Mouse (Mus musculus): ENCODE measurements around the gene Ccdc183. TPM values are rescaled to one million over a fixed set of nuclear protein-coding genes. Genes with fewer than 3 reads are reported as not detected.
A peak's percentile ranks its signal among the peaks of the same experiment; 100 is the strongest.

Gene Ccdc183
- total and polyA plus RNA-seq, 2 experiments from 2014 or later = 0.23 TPM; not detected in 1

DNA sequence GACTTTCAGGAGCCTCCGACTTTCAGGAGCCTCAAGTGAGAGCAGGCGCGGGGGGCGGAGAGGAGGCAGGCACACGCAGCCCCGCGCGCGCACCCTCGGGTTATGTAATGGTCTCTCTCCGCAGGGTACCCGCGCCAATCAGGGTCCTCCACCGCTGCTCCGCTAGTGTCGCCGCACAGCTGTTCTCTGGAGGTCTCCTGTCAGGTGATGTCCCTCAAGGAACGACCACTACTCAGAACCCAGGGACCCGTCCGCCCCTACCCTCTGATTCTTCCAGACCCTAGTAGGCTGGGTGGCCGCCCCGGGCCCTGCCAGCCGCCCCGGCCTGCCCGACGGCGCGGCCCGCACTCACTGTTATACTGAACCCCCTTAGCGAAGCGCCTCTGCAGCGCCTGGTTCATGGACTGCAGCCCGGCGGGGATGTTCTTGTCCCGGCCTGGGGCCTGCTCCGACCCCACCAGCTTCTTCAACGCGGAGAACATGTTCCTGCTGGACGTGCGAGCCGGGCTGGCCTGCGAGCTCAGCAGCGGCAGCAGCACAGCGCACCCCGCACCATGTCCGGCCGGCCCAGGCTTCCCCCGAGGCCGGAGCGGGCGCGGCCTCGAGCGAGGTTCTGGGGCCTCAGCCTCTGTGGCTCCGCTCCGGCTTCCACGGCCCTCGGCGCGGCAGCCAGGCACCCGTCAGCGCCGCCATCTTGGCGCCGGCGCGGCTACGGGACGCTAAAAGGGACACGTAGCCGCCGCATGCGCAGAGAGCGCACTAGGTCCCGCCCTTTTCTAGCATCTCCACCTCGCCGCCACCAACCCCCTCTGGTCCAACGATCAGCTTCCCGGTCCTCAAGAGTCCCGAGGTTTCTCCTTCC, 9.5 kb downstream of the Ccdc183 start, which contains the start of gene Rabl6:
Rabl6 (minus strand) TSS at position 761 of the 862 bp plus-strand sequence.
- TF ChIP-seq EP300 (IDR thresholded peaks at IDR 0.05; ENCODE audit: low read depth) (no peak), CTCF (IDR thresholded peaks at IDR 0.05; ENCODE audit: low read depth) (no peak)
- ATAC-seq (ENCODE audit: insufficient read depth, low read depth) = peak; percentile 90
- DNase-seq (ENCODE audit: low spot score) = peak; percentile 78
- WGBS = under 1% methylated on average over 74 of the region's 80 CpGs
- peak within 1 kb of the TSS; percentile 90 for H3K4me2 ChIP-seq (ENCODE audit: low read depth, low read length)
- H3K4me3 ChIP-seq (ENCODE audit: low read depth, low read length) = peak within 1 kb of the TSS; percentile 93
- H3K27me3 ChIP-seq (ENCODE audit: control insufficient read depth, insufficient read depth, low read length) = no peaks in the 10 kb centered on the region
- peaks cover 12% of the 10 kb centered on the region for H3K4me1 ChIP-seq (ENCODE audit: control insufficient read depth, insufficient read depth)
- peaks cover 8% of the 10 kb centered on the region; the same call in 1 of the 2 replicates for H3K36me3 ChIP-seq (replicated peaks; ENCODE audit: control insufficient read depth, insufficient read depth, low read length)
- peak within 1 kb of the TSS; percentile 86 for H3K27ac ChIP-seq (ENCODE audit: low read depth)
- no peaks in the 10 kb centered on the region for H3K9me3 ChIP-seq (replicated peaks; ENCODE audit: control insufficient read depth, low read length)
- peak within 1 kb of the TSS; percentile 87 for H3K9ac ChIP-seq (replicated peaks; ENCODE audit: low read depth, low read length)

DNA sequence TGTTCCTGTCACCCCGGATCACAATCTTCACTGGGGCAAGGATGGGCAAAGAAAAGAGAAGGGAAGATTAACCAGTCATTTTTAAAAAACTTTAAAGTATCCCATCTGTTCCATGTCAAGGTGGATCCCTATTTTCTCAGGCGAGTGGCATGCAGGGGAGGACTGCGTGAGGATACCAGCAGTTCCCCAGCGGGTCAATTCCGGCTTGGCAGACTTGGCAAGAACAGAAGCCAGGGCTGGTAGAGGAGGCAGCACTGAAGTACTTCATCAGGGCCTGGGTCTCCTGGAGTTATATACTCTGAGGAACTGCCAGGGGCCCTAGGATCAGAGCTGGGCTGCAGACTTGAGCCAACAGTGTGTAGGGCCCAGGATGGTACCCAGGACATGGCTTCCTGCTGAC, 15.0 kb downstream of the Ccdc183 start:
- Histone ChIP-seq H3K27me3 (ENCODE audit: control insufficient read depth, insufficient read depth, low read length) (no peaks in the 10 kb centered on the region), H3K9me3 (replicated peaks; ENCODE audit: control insufficient read depth, low read length) (no peaks in the 10 kb centered on the region), H3K36me3 (replicated peaks; ENCODE audit: control insufficient read depth, insufficient read depth, low read length) (peaks cover 63% of the 10 kb centered on the region), H3K4me3 (ENCODE audit: low read depth, low read length) (no peak overlapping the region), H3K27ac (ENCODE audit: low read depth) (no peak overlapping the region), H3K4me2 (ENCODE audit: low read depth, low read length) (no peak overlapping the region), H3K9ac (replicated peaks; ENCODE audit: low read depth, low read length) (no peak overlapping the region), H3K4me1 (ENCODE audit: control insufficient read depth, insufficient read depth) (peaks cover 8% of the 10 kb centered on the region)
- ATAC-seq (ENCODE audit: insufficient read depth, low read depth) = no peak
- no peak for DNase-seq (ENCODE audit: low spot score)
- WGBS = 94% methylated on average over 5 of the region's 5 CpGs
- TF ChIP-seq CTCF (IDR thresholded peaks at IDR 0.05; ENCODE audit: low read depth) (no peak), EP300 (IDR thresholded peaks at IDR 0.05; ENCODE audit: low read depth) (no peak)

DNA sequence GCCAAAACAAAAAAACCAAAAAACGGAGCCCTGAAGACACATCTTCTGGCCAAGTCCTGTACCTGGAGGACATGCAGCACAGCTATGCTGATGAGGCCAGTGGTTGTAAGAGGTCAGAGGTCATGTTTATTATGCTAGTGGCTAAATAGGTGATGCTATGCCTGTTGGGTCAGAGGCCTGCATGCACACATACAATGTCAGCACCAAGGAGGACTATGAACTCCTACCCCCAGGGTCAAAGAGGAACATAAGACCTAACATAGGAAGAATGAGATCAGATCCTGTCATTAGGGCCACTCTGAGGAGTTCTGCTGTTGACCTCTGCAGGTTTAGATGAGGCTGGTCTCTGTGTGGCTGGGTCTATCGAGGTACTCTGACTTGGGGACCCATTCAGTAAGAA, 17.4 kb downstream of the Ccdc183 start:
- DNase-seq (ENCODE audit: low spot score) (no peak), ATAC-seq (ENCODE audit: insufficient read depth, low read depth) (no peak)
- WGBS = 84% methylated on average over 2 of the region's 2 CpGs
- no peaks in the 10 kb centered on the region for H3K27me3 ChIP-seq (ENCODE audit: control insufficient read depth, insufficient read depth, low read length)
- H3K4me1 ChIP-seq (ENCODE audit: control insufficient read depth, insufficient read depth) = no peaks in the 10 kb centered on the region
- no peak overlapping the region for H3K27ac ChIP-seq (ENCODE audit: low read depth)
- no peaks in the 10 kb centered on the region for H3K9me3 ChIP-seq (replicated peaks; ENCODE audit: control insufficient read depth, low read length)
- no peak for TF ChIP-seq CTCF (IDR thresholded peaks at IDR 0.05; ENCODE audit: low read depth)
- no peak for TF ChIP-seq EP300 (IDR thresholded peaks at IDR 0.05; ENCODE audit: low read depth)
- H3K4me2 ChIP-seq (ENCODE audit: low read depth, low read length) = no peak overlapping the region
- H3K9ac ChIP-seq (replicated peaks; ENCODE audit: low read depth, low read length) = no peak overlapping the region
- peaks cover 87% of the 10 kb centered on the region for H3K36me3 ChIP-seq (replicated peaks; ENCODE audit: control insufficient read depth, insufficient read depth, low read length)
- no peak overlapping the region for H3K4me3 ChIP-seq (ENCODE audit: low read depth, low read length)

DNA sequence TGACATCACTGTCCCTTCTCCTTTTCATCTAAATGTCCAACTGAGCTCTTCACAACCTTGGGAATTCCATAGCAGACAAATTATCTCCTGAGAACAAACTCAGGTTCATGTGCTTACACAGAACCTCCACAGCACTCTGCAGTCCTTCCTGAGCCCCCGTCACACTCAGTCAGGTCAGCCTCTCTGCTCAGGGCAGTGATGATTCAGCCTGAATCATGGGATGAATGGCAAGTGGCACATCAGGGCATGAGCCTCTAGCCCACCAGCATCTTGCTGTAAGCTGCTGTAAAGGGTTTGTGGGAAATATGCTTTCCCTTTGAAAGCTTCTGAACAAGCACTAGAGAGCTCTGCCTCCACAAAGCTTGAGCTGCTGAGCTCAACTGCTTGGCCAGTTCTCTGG, 18.7 kb downstream of the Ccdc183 start:
- DNase-seq (ENCODE audit: low spot score) (no peak), ATAC-seq (ENCODE audit: insufficient read depth, low read depth) (no peak)
- Histone ChIP-seq H3K9ac (replicated peaks; ENCODE audit: low read depth, low read length) (no peak overlapping the region), H3K36me3 (replicated peaks; ENCODE audit: control insufficient read depth, insufficient read depth, low read length) (peaks cover 95% of the 10 kb centered on the region), H3K4me1 (ENCODE audit: control insufficient read depth, insufficient read depth) (no peaks in the 10 kb centered on the region), H3K4me3 (ENCODE audit: low read depth, low read length) (no peak overlapping the region), H3K9me3 (replicated peaks; ENCODE audit: control insufficient read depth, low read length) (no peaks in the 10 kb centered on the region), H3K27me3 (ENCODE audit: control insufficient read depth, insufficient read depth, low read length) (no peaks in the 10 kb centered on the region), H3K4me2 (ENCODE audit: low read depth, low read length) (no peak overlapping the region), H3K27ac (ENCODE audit: low read depth) (no peak overlapping the region)
- TF ChIP-seq EP300 (IDR thresholded peaks at IDR 0.05; ENCODE audit: low read depth) = no peak
- no peak for TF ChIP-seq CTCF (IDR thresholded peaks at IDR 0.05; ENCODE audit: low read depth)
- 82% methylated on average over 1 of the region's 1 CpGs for WGBS

DNA sequence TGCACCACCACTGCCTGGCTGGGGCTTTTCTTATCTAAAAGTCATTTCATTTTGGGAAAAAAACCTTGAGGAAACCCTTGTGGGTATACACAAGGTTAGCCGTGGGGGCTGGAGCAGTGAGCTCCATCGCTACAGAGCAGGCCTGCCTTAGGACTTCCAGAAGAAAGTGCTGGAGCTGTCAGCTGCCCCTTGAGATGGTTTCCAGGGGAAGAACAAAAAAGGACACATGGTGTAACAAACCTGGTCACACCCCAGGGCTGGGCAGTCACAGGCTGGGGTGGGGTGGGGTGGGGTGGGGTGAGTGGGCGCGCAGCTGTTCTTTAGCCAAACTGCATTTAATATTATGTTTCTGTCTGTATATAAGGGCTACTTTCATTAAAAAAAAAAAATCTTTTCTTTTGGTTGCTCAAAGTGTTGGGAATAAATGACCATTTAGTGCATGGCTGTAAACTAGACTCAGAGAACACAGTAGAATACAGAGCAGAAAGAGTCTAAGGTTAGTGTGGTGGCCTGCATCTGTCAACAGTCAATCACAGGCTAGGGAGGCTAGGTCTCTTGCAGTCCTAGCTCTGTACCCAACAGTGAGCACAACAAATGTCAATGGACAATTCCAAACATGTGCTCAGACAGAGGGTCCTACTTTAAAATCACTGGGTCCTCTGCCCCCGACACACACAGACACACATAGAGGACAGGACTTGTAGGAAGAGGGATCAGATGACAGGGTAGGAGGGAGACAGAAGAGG, 20.5 kb downstream of the Ccdc183 start:
- Histone ChIP-seq H3K27me3 (ENCODE audit: control insufficient read depth, insufficient read depth, low read length) (no peaks in the 10 kb centered on the region), H3K4me2 (ENCODE audit: low read depth, low read length) (no peak overlapping the region), H3K4me3 (ENCODE audit: low read depth, low read length) (no peak overlapping the region), H3K4me1 (ENCODE audit: control insufficient read depth, insufficient read depth) (no peaks in the 10 kb centered on the region), H3K9ac (replicated peaks; ENCODE audit: low read depth, low read length) (no peak overlapping the region), H3K36me3 (replicated peaks; ENCODE audit: control insufficient read depth, insufficient read depth, low read length) (peaks cover 95% of the 10 kb centered on the region), H3K9me3 (replicated peaks; ENCODE audit: control insufficient read depth, low read length) (no peaks in the 10 kb centered on the region), H3K27ac (ENCODE audit: low read depth) (no peak overlapping the region)
- DNase-seq (ENCODE audit: low spot score) = no peak
- WGBS = 96% methylated on average over 5 of the region's 5 CpGs
- TF ChIP-seq CTCF (IDR thresholded peaks at IDR 0.05; ENCODE audit: low read depth) (no peak), EP300 (IDR thresholded peaks at IDR 0.05; ENCODE audit: low read depth) (no peak)
- ATAC-seq (ENCODE audit: insufficient read depth, low read depth) = no peak
